Mouse (Mus musculus) layer of hippocampus, adult 9-11 months (tissue): ENCODE results near the gene Cd84.
"Not testable (repeated sequence)": the region's sequence is repeated elsewhere in the genome, so short reads cannot be mapped to it uniquely, and the experiment has no call there.

Source experiments
- DNase-seq: peaks from one replicate; pipeline ENCODE4 v3.0.0; 2022

Cd84 gene

DNA sequence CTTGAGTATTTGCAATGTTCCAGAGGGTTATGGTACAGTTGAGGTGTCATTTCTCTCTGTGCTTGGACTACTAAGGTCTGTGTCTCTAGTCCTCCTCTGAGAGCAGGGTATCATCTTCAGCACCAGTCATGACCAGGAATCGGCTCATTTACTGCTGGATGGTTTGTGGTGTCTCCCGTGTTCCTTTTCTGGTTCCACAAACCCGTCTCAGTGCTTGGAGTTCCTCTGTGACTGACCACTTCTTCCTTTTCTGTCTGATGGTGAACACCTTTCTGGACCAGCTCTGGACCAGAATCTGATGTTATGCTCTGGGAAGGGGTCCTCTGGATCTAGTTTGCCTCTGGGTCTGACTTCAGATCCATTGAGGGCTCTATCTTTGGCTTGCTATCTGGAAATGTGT is at the start of gene Cd84:
Gene Cd84 (plus strand): TSS at position 210 of the 400 bp plus-strand sequence.
- no peak for DNase-seq

DNA sequence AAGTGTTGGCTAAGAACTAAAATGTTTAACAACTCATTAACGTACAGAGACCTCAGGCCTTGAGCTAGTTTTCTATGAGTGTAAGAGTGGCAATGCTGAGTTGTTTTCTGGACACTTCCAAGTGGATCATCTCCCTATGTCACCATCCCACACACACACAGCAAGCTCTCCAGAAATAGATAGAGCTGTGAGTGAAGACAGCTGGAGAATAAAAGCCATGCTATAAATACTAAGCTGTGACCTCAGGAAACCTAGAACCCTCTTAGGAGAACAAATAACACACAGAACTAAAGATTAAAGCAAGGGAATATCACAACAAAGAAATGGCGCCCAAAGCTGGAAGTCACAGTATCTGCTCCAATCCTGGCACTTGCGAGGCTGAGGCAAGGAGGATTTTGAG is 48.0 kb upstream of the Cd84 start:
- peak; percentile 16 for DNase-seq

DNA sequence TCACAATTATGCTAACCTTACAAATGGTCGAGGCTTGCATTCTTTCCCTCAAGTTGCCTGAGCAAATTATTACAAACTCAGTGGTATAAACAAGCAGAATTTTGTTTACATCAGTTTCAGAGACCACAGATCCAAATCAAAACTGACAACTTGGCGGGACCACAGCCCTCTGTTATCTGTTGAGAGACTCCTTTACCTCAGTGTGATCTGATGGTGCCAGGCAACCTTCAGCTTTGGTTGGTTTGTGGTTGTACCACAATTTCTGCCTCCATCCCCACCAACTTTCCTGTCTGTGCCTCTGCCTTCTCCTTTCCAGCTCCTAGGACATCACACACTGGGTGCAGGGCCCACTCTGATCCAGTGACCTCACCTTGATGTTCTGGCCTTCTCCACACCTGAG is 43.3 kb upstream of the Cd84 start:
- no peak for DNase-seq

DNA sequence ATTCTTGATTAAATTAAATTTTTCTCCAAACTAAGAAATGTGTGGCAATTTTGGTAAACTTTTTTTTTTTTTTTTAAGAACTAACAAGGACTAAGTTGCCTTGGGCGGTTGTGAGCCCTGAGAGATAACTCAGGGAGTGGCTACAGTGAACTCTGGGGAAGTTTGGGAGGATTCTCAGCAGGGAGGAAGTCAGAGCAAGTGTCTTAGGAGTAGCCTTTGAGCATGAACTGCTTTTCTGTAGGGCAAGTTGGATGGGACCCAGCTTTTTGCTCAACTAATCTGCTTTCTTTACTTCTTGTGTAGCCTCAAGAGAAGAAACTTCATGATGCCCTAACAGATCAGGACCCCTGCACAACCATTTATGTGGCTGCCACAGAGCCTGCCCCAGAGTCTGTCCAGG is 41.7 kb upstream of the Cd84 start:
- no peak for DNase-seq

DNA sequence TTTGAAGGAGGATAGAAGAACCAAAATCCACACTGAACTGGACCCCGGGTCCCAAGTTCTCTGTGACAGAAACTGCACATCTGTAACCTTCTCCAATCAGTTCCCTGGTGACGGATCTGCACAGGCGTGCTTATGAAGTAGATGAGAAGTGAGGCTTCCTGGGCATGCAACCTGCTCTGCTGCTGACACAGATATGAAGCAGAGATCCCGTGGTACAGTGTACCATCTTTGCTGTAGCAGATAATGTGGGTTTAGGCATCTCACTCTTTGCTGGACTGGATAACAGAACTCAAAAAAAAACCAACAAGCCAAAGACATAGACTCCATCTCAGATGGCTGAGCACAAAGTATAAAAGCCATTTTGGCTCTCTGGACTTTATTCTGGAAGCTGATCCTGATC is 39.8 kb upstream of the Cd84 start:
- no peak for DNase-seq

DNA sequence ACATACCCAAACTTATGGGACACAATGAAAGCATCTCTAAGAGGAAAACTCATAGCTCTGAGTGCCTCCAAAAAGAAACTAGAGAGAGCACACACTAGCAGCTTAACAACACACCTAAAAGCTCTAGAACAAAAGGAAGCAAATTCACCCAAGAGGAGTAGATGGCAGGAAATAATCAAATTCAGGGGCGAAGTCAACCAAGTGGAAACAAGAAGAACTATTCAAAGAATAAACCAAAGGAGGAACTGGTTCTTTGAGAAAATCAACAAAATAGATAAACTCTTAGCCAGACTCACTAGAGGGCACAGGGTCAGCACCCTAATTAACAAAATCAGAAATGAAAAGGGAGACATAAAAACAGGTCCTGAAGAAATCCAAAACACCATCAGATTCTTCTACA is 28.4 kb upstream of the Cd84 start:
- DNase-seq = not testable (repeated sequence)

DNA sequence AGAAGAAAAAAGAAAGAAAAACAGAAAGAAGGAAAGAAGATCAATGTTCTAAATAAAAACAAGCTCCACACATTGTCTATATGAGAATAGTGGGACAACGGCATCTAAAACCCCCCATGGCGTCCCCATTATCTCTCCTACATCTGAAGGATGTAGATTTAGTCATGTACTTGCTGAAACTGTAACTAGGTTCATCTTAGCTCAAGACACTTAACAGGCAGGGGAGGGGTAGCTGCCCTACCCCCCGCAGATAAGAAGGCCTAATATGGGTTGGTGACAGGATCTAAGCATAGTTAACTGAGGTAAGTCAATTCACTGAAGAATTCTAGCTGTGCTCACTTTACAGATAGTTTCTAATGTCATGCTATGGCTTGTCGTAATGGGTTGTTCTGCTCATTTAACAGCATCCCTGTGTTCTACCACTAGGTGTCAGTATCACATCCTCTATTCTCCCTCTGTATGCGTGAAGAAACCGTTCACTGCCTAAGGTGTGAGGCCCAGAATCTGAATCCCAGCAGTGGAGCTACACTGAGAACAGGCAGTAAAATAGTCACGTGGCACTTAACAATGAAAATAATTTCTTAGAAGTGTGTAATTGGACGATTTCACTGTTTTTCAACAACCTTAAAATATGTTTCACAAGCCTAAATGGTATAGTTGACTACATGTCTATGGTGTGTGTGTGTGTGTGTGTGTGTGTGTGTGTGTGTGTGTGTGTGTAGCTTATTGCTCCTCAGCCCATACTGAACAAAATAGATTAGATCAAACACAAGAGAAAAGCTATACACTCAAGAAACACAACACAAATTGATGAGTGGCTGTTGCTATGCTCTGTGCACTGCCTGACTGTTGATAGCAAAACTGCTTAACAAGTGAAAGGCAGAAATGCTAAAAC is 23.7 kb upstream of the Cd84 start:
- peak; percentile 30 for DNase-seq

DNA sequence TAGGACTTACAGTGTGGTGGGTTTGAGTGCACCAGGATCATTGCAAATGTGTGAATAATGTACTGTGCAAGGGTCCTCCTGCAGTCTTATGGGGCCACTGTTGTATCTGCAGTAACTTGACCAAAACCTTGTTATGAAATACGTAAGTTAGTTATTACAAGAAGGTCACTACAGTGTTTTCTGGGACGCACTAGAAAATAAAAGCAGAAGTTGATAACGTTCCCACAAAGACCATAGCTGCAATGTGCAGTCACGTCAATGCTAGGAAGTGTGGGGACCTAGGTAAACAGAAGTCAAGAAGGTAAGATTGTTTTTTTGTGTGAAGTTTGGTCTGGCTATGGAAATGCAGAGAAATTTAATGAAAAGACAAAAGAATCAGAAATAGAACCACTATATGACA is 22.5 kb upstream of the Cd84 start:
- DNase-seq = no peak

DNA sequence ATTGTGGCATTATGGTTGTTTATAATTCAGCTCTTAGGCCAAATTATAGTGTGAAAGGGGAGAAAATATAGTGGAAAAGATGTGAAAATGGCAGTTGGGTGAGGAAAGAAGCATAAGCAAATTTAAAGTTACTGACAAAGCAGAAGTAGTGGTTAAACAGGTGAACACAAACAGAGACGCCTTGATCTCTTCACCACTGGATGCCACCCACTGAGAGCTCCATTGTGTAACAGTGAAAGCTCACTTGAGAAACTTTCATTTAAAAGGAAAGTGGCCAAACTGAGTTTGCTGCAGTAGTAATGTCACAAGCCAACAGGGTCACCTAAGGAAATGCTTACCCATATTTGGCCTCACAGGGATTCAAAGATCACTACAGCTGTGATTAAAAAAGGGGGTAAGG is 18.2 kb upstream of the Cd84 start:
- DNase-seq = no peak

DNA sequence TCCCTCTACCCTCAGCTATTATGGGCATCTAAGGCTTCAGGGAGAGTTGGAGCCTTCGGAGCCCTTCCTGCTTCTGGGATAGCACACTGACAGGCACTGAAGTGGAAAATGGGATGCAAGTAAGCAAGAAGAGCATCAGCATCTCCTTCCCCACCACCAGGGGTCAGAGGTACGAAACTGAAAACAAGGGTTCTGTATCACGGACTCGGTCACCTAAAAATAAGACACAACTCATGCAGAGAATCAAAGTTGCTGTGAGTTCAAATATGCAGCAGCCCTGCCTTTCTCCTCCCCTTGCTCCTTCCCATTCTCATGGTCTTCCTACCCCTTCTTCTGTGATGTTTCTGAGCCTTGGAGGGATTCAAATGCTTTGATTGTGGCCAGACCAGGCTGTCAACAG is 14.0 kb upstream of the Cd84 start:
- DNase-seq = no peak

DNA sequence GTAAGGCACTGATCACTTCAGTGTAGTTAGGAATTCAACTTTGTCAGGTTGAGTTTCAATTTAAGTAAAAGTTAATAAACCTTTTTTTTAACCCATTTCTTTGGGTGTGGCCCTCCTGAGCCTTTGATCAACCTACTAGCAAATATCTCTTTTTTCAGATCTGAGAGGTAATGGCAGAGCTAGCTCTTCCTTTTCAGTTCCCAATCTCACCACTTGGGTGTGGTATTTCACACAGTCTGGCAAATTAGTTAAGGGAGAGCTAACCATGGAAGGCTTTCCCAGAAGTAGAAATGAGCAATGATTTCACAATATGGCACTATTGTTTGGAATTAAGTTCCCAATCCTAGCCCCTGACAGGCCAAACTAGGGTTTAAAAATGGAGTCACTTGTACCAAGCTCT is 13.3 kb upstream of the Cd84 start:
- no peak for DNase-seq

DNA sequence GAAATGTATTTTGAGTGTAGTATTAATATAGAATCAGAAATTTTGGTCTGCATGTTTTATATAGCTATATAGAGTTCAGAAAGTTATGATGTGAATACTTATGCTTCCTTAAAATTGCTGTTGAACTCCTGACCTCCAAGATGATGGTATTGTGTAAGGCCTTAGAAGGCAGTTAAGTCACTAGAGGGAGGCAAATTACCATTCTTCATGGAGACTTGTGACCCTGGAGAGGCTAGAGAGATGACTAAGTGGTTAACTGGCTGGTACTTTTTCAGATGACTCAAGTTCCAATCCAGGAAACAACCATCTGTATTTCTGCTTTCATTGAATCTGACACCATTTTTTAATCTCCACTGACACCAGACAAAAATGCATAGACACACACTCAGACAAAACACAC is 11.8 kb upstream of the Cd84 start:
- no peak for DNase-seq

DNA sequence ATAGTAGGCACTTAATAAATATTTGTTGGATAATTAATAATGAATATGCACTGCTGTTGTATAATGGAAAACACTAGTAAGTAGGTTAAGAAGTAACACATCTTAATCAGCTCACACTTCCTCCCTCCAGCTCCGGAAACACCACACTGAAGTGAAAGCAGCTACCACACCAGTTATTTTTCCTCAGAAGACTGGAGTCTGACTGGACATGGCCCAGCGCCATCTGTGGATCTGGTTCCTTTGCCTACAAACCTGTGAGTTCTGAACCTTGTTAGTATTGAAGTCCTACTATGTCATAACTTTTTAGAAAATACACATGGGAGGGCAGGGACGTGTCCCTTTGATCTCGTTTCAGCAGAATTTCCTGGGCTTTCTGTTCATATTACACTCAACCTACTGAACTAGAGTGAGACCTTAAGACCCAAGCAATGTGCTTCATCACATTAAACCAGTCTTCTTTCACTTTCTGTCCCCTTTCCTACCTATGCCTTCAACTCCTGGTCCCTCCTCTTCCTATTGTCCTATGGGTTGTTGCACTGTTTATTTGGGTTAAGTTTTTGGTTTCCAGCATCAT is 1.0 kb downstream of the Cd84 start:
- DNase-seq = peak; percentile 38

DNA sequence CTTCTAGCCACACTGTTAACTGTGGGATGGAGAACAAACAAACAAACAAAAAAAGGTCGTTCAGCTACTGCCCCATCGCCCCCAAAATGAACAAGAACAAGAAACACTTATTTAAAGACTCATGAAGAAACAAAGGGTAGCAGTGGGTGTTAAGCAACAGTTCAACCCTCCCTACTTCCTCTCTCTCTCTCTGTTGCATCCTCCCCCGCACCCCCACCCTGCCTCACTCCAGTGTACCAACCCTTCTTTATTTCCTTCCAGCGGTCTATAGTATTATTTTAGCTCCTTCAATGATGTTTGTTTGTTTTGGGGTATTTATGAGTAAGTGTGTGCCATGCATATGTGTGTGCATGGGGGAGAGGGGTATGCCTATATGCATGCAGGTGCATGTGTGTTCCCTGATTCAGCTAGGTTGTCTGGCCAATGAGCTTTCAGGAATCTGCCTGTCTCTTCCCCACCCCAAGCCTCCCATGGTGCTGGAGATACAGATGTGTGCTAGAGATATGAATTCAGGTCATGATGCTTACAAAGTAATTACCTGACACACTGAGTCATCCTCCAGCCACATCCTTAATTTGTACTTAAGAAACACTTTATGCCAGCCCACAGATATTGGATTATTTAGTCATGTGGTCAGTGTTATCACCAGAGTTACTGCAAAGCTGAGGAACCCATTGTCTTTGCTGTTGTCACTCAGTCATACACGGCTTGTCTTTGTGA is 5.7 kb downstream of the Cd84 start:
- peak; percentile 31 for DNase-seq

DNA sequence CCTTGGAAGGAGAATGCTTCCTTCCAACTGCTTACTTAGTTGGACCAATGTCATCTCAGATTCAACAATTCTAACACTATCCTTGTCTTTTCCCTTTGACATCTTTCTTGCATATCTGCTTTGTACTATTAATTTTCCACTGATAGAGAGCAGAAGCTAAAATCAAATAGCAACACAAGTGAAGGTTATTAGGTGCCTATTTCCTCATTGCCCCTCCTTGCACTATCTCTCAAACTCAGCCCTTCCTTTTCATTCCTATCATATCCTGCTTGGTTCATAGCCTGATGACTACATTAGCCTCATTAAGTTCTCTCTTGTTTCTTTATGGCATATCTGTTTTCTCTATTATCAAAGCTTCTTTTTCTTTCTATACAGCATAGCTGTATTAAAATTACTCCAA is 8.7 kb downstream of the Cd84 start:
- no peak for DNase-seq

DNA sequence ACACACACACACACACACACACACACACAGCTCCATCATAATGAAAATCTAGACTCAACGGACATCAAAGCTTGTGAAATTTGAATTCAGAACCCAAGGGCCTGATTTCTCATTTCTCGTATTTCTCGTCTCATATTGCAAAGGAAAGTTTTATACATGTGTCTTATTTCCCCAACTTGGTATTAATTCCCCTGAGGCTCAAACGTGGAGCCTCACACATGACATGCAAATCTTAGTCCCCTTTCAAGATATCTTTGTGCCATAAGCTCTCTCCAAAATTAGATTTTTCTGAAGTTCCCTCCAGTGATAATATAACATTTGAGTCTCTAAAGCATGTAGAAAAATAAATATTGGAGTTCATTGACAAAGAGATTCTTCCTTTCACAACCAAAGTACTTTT is 9.3 kb downstream of the Cd84 start:
- DNase-seq = no peak

DNA sequence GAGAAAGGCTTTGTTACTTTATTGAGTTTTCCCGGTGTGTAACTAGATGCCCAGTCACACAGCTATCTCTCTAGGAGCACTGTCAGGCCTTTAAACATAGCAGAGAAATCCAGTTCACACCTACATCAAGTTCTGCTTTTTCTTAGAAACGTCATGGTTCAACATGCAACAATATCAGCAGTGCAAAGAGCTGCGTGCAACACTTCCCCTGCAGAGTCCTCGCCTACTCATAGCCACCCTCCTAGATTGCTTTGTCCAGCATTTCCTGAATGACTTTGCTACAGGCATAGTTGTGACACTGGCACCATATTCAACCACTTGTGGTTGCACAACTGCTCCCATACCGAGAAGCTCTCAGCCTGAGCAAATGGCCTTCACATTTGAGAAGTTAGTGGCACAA is 10.0 kb downstream of the Cd84 start:
- DNase-seq = peak; percentile 67

DNA sequence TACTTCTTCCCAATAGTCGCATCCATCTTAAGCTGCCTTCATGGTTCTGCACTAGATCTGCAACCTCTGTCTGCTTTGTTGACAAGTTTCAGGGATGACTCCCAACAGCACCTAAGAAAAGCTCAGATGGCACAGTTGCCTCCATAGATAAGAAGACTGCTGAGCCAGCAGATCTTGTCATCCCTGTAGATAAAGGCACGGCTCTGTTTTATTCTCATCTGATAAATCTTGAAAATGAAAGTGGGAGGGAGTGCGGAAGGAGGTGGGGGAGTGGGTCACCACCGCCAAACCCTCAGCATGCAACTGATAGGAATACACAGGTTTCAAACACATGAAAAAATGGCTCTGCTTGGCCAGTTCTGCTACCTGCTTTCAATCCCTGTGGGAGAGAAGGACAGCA is 26.0 kb downstream of the Cd84 start:
- no peak for DNase-seq

DNA sequence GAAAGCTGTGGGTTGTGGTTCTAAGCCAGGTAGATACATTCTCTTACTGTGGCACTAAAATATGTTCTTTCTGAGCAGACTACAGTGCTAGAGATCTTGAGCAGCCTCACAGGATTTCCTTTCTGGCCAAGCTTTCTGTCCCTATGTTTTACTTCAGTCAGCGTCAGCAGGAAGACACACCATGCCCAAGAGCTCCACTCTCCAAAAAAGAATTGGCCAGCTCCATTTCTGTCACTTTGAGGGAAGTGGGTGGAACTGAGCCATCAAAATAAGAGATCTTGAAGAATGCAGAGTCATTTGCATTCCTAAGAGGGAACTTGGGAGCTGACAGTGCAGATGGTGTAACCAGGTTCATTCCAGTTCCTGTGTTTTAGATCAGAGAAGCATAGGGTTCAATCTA is 47.5 kb downstream of the Cd84 start:
- DNase-seq = no peak

DNA sequence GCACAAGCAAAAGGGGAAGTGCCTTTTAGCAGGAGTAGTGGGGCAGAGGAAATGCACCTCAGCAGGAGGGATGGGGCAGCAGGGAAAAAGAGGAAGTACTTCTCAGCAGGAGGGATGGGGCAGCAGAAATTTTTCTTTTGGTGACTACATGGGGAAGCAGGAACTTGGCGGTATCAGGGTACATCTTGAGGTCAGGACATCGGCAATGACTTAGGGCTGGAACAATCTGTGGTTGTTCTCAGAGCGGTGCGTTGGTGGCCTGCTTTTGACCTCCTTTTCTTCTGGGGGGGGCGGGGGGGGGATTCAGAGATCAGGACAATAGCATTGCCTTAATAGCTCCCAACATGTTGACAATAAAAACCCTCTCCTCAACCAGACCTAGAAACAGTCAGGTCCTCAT is 55.9 kb downstream of the Cd84 start, which contains the start of gene Gm10521:
Gene Gm10521 (plus strand): TSS at position 301 of the 400 bp plus-strand sequence.
- DNase-seq = not testable (repeated sequence)

DNA sequence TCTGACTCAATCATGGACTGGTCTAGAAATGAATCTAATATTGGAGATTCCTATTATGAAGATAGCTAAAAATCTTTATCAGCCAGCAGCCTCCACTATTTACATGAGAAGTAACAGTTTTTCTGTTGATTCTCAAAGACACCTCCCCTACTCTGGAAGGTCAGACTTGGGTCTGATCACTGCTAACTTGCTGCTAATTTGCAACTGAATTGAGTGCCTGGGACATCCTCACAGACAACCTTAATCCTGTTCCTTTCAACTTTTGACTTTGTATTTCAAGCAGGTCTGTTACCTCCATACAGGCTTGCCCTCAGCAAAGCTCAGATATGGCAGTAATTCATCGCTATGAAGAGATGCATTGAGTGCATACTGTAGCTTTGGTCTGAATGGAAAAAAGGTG is 64.5 kb downstream of the Cd84 start:
- no peak for DNase-seq

DNA sequence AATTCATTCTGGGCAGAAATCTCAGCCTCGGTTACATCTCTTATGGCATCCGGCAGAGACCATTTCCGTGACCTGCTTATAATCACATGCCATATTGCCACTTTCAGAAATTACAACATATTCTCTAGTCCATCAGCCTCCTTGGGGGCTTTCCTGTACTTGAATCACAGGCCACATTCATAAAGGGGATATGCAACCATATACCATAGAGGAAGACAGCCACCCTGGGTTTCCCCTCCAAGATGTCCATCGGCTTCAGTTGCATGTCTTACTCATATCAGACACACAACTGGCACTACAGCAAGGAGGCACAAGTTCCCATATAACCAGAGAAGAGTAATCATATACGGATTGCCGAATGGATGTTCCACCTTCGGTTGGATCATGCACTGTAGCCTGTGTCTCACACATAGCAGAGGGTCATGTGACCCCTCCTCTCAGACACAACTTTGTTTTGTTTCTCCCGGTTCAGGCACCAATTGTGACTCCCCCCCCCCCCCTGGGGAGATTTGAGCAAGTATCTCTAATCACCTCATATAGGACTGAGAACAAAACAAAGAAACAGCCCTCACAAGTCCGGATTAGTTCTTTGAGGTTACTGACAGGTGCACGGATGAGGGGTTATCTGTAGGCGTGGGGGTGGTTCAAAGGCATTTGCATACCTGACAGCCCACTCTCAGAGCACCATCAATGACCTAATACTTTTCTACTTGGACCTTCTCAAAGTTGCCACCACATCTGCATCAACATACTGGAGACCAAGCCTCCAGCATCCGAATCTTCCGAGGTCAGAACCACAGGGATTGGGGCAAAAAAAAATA is 76.4 kb downstream of the Cd84 start:
- no peak for DNase-seq
